Mouse (Mus musculus): ENCODE measurements at regions not wholly inside any gene's neighbourhood (a gene's known extent, or its start where the extent isn't known, plus 50 kb on each side); places are given as distances from the start of the nearest gene placed in this dataset.

DNA sequence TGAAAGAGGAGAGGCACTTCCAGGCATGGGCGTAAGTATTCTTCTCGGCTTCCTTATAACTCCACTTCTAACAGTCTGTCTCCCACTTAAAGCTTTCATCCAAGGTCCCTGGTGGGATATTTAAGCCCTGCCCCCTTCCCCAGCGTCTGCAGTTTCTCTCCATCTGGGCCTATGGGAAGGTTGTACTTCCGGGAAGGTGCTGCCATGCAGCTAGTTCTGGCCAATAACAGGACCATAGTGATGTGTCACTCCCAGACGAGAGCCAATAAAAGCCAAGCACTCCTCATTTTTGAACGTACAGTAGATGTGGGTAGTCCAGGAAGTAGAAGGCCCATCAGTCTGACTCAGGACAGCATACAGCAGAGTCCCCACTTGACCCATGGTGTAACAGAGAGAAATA, 121.0 kb downstream of the Drd1 start:
- Histone ChIP-seq H3K4me3 (ENCODE audit: low read depth, low read length) (no peak overlapping the region), H3K4me2 (replicated peaks; ENCODE audit: low read depth, low read length) (no peak overlapping the region), H3K27ac (ENCODE audit: low read depth, low read length) (no peak overlapping the region), H3K27me3 (ENCODE audit: control insufficient read depth, insufficient read depth, low read length) (no peaks in the 10 kb centered on the region), H3K36me3 (ENCODE audit: control insufficient read depth, insufficient read depth, low read length) (no peaks in the 10 kb centered on the region), H3K9me3 (ENCODE audit: control insufficient read depth, low read length) (no peaks in the 10 kb centered on the region), H3K4me1 (replicated peaks; ENCODE audit: control insufficient read depth, insufficient read depth, low read length) (no peaks in the 10 kb centered on the region), H3K9ac (ENCODE audit: low read depth, low read length) (no peak overlapping the region)
- ATAC-seq (ENCODE audit: low FRiP score) (no peak), DNase-seq (ENCODE audit: low spot score) (no peak)
- WGBS = 92% methylated on average over 6 of the region's 6 CpGs

DNA sequence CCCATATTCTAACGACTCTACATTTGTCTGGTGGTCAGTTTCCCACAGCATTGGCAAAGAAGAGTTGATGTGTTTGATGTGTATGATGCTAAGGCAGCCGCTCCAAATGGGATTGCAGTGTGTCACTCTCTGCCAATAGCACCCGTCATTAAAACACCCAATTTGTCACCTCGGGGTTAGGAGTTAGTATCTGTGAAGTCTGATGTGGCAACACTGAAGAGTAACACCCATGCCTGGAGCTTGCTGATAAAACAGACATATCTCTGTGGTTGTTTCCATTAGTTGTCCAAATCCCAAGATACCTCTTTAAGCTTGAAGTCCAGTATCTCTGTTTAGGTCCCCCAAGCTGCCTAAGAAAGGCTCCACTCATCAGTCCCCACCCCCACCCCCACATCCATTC, 129.4 kb downstream of the Drd1 start:
- Histone ChIP-seq H3K4me2 (replicated peaks; ENCODE audit: low read depth, low read length) (no peak overlapping the region), H3K4me1 (replicated peaks; ENCODE audit: control insufficient read depth, insufficient read depth, low read length) (no peaks in the 10 kb centered on the region), H3K4me3 (ENCODE audit: low read depth, low read length) (no peak overlapping the region), H3K9ac (ENCODE audit: low read depth, low read length) (no peak overlapping the region), H3K9me3 (ENCODE audit: control insufficient read depth, low read length) (no peaks in the 10 kb centered on the region), H3K27me3 (ENCODE audit: control insufficient read depth, insufficient read depth, low read length) (no peaks in the 10 kb centered on the region), H3K27ac (ENCODE audit: low read depth, low read length) (no peak overlapping the region), H3K36me3 (ENCODE audit: control insufficient read depth, insufficient read depth, low read length) (no peaks in the 10 kb centered on the region)
- no peak for DNase-seq (ENCODE audit: low spot score)
- no peak for ATAC-seq (ENCODE audit: low FRiP score)
- WGBS = 83% methylated on average over 4 of the region's 4 CpGs

DNA sequence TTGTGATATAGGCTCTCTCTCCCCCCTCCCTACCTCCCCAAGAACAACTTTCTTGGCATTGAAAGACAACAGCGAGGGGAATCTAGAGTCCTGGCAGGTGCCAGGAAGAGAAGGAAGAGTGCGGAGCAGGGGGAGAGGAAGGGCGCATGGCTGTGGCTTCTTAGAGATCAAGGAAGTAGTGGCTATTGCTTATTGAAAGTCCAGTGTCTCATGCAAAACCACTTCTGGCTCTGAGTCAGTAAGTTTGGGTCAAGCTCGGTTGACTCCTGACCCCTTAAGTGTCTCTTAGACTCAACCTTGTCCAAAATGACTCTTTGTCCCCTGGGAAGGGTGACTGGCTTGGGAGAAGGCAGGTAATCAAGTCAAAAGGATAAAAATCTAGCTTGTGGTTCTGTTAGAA, 131.1 kb downstream of the Drd1 start:
- Histone ChIP-seq H3K4me1 (replicated peaks; ENCODE audit: control insufficient read depth, insufficient read depth, low read length) (no peaks in the 10 kb centered on the region), H3K9ac (ENCODE audit: low read depth, low read length) (no peak overlapping the region), H3K4me3 (ENCODE audit: low read depth, low read length) (no peak overlapping the region), H3K4me2 (replicated peaks; ENCODE audit: low read depth, low read length) (no peak overlapping the region), H3K27me3 (ENCODE audit: control insufficient read depth, insufficient read depth, low read length) (no peaks in the 10 kb centered on the region), H3K27ac (ENCODE audit: low read depth, low read length) (no peak overlapping the region), H3K36me3 (ENCODE audit: control insufficient read depth, insufficient read depth, low read length) (no peaks in the 10 kb centered on the region), H3K9me3 (ENCODE audit: control insufficient read depth, low read length) (no peaks in the 10 kb centered on the region)
- DNase-seq (ENCODE audit: low spot score) = no peak
- WGBS = 93% methylated on average over 4 of the region's 4 CpGs
- no peak for ATAC-seq (ENCODE audit: low FRiP score)

DNA sequence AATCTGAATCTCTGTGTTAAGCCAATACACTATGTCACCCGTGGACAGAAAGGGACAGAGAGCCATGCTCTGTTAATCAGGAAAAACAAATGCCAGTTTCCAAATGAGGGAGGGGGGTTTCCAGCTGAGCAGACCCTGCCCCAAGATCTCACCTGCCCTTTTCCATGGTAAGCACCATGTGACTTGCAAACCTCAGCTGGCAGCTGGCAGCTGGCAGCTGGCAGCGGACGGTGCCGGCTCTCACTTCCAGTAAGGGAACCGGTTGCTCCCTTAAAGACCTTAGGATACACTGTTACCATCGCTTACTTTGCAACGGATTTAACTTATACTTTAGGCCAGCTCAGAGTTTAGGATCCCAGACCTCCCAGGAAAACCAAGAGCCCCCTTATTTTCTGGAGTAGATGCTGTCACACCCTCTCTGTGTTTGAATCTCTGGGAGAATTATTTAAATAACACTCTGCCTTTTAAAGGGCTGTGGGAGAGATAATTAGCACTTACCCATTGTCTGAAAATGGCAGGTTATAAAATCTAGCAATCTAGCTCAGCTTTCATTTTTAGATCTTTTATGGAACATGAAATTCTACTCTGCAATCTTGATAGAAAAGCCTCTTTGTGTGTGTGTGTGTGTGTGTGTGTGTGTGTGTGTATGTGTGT, 131.7 kb downstream of the Drd1 start:
- Histone ChIP-seq H3K4me2 (replicated peaks; ENCODE audit: low read depth, low read length) (no peak overlapping the region), H3K4me3 (ENCODE audit: low read depth, low read length) (no peak overlapping the region), H3K9me3 (ENCODE audit: control insufficient read depth, low read length) (no peaks in the 10 kb centered on the region), H3K9ac (ENCODE audit: low read depth, low read length) (no peak overlapping the region), H3K27me3 (ENCODE audit: control insufficient read depth, insufficient read depth, low read length) (no peaks in the 10 kb centered on the region), H3K36me3 (ENCODE audit: control insufficient read depth, insufficient read depth, low read length) (no peaks in the 10 kb centered on the region), H3K4me1 (replicated peaks; ENCODE audit: control insufficient read depth, insufficient read depth, low read length) (no peaks in the 10 kb centered on the region), H3K27ac (ENCODE audit: low read depth, low read length) (no peak overlapping the region)
- ATAC-seq (ENCODE audit: low FRiP score) (no peak), DNase-seq (ENCODE audit: low spot score) (no peak)
- 83% methylated on average over 7 of the region's 7 CpGs for WGBS

DNA sequence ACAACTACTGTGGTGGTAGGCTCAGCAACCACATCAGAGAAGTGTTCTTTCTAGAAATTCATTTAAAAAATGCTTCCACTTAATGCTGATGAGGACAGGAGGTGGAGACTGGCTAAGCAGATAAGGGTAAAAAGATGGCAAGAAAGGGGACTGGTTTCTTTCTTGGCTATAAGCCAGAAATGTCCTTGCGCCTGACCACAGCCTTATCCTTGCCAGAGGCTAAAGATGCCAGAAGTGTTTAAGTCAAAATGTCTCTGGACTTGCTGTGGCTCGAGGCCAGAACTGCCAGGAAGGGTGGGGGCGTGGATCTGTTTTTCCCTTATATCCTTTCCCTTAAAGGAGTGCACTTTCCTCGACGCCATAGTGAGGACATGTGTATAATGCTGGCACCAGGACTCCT, 133.7 kb downstream of the Drd1 start:
- 85% methylated on average over 5 of the region's 5 CpGs for WGBS
- no peak overlapping the region for H3K4me2 ChIP-seq (replicated peaks; ENCODE audit: low read depth, low read length)
- H3K4me3 ChIP-seq (ENCODE audit: low read depth, low read length) = no peak overlapping the region
- no peaks in the 10 kb centered on the region for H3K36me3 ChIP-seq (ENCODE audit: control insufficient read depth, insufficient read depth, low read length)
- H3K4me1 ChIP-seq (replicated peaks; ENCODE audit: control insufficient read depth, insufficient read depth, low read length) = no peaks in the 10 kb centered on the region
- DNase-seq (ENCODE audit: low spot score) (no peak), ATAC-seq (ENCODE audit: low FRiP score) (no peak)
- no peak overlapping the region for H3K9ac ChIP-seq (ENCODE audit: low read depth, low read length)
- no peak overlapping the region for H3K27ac ChIP-seq (ENCODE audit: low read depth, low read length)
- H3K27me3 ChIP-seq (ENCODE audit: control insufficient read depth, insufficient read depth, low read length) = no peaks in the 10 kb centered on the region
- H3K9me3 ChIP-seq (ENCODE audit: control insufficient read depth, low read length) = no peaks in the 10 kb centered on the region

DNA sequence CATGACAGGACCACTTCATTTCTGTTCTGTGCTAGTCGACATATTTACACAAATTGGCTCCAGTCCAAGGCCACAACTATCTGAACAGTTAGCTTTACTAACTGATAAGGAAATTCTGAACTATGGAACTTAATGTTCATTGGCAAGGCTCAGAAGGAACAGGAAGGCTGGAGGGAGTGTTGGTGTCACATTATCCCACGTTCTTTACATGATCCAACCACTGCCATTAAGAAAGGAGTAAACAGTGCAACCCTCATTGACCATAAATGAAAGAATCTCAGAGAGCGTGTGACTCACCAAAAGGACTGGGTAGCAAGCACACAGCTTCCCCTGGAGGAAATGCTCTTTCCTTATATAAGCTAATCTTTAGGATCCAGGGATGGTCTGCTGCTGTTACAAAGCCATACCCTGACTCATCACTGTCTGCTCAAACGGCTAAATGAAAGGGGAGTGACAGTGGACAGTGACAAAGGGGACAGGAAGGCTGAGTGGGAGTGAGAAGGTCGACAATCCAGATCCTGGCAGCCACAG, 135.6 kb downstream of the Drd1 start:
- Histone ChIP-seq H3K36me3 (ENCODE audit: control insufficient read depth, insufficient read depth, low read length) (no peaks in the 10 kb centered on the region), H3K27me3 (ENCODE audit: control insufficient read depth, insufficient read depth, low read length) (no peaks in the 10 kb centered on the region), H3K4me2 (replicated peaks; ENCODE audit: low read depth, low read length) (no peak overlapping the region), H3K9ac (ENCODE audit: low read depth, low read length) (no peak overlapping the region), H3K27ac (ENCODE audit: low read depth, low read length) (no peak overlapping the region), H3K4me3 (ENCODE audit: low read depth, low read length) (no peak overlapping the region), H3K4me1 (replicated peaks; ENCODE audit: control insufficient read depth, insufficient read depth, low read length) (no peaks in the 10 kb centered on the region), H3K9me3 (ENCODE audit: control insufficient read depth, low read length) (no peaks in the 10 kb centered on the region)
- WGBS = 64% methylated on average over 5 of the region's 5 CpGs
- no peak for ATAC-seq (ENCODE audit: low FRiP score)
- DNase-seq (ENCODE audit: low spot score) = no peak

DNA sequence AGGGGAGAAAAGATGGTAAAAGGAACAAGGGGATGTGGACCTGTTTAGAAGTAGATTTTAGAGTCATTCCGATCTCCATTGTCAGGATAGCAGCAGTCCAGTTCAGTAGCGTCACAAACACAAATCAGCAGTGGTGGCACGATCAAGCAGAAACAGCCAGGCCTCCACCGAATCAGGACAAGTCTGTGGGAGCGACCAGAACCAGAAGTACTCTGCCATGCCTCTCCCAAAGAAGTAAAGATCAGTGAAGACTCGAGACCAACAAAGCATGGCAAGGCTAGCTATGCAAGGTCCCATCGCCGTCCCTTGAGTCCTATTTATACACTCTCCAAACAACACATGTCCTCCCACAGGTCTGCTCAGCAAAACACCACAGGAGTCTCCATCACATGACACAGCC, 140.0 kb downstream of the Drd1 start:
- no peaks in the 10 kb centered on the region for H3K9me3 ChIP-seq (ENCODE audit: control insufficient read depth, low read length)
- DNase-seq (ENCODE audit: low spot score) (no peak), ATAC-seq (ENCODE audit: low FRiP score) (no peak)
- H3K36me3 ChIP-seq (ENCODE audit: control insufficient read depth, insufficient read depth, low read length) = no peaks in the 10 kb centered on the region
- H3K4me3 ChIP-seq (ENCODE audit: low read depth, low read length) = no peak overlapping the region
- H3K27me3 ChIP-seq (ENCODE audit: control insufficient read depth, insufficient read depth, low read length) = no peaks in the 10 kb centered on the region
- 88% methylated on average over 8 of the region's 8 CpGs for WGBS
- H3K9ac ChIP-seq (ENCODE audit: low read depth, low read length) = no peak overlapping the region
- H3K27ac ChIP-seq (ENCODE audit: low read depth, low read length) = no peak overlapping the region
- H3K4me2 ChIP-seq (replicated peaks; ENCODE audit: low read depth, low read length) = no peak overlapping the region
- H3K4me1 ChIP-seq (replicated peaks; ENCODE audit: control insufficient read depth, insufficient read depth, low read length) = no peaks in the 10 kb centered on the region

DNA sequence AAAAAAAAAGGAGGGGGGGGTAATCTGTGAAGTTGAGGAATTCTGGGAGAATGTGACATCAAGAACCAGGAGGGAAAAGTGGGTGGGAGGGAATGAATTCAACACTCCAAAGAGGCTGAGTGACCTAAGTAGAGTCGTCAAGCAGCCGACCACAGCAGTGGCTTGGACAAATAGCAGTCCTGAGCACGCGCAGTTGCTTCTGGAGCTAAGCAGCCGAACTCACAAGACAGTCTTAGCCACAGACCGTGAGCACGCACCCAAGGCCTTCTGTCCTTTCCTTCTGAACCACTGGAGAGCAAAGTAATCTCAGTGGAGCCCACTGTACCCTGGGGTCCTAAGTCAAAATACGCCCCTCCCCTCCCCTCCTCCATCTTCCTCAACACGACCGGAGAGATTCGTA, 141.1 kb downstream of the Drd1 start:
- ATAC-seq (ENCODE audit: low FRiP score) (no peak), DNase-seq (ENCODE audit: low spot score) (no peak)
- Histone ChIP-seq H3K9me3 (ENCODE audit: control insufficient read depth, low read length) (no peaks in the 10 kb centered on the region), H3K4me1 (replicated peaks; ENCODE audit: control insufficient read depth, insufficient read depth, low read length) (no peaks in the 10 kb centered on the region), H3K4me2 (replicated peaks; ENCODE audit: low read depth, low read length) (no peak overlapping the region), H3K4me3 (ENCODE audit: low read depth, low read length) (no peak overlapping the region), H3K27ac (ENCODE audit: low read depth, low read length) (no peak overlapping the region), H3K36me3 (ENCODE audit: control insufficient read depth, insufficient read depth, low read length) (no peaks in the 10 kb centered on the region), H3K27me3 (ENCODE audit: control insufficient read depth, insufficient read depth, low read length) (no peaks in the 10 kb centered on the region), H3K9ac (ENCODE audit: low read depth, low read length) (no peak overlapping the region)
- 82% methylated on average over 11 of the region's 11 CpGs for WGBS

DNA sequence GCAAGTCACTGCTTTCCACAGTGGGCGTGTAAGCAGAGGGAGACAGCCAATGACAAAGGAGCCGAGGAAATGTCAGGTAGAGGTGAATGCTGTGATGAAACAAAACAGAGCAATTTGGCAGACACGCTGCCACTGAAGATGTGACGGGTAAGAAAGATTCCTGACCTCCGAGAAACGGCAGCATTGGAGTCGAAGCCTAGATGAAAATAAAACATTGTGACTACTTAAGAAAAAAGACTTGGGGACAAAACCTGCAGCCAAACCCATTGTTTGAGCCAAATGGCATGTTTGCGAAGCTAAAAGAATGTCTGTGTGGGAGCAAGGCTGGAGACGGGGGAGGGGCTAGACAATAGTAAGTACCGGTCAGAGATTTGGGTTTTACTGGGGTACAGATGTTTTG, 142.0 kb downstream of the Drd1 start:
- 62% methylated on average over 10 of the region's 10 CpGs for WGBS
- no peaks in the 10 kb centered on the region for H3K9me3 ChIP-seq (ENCODE audit: control insufficient read depth, low read length)
- no peak overlapping the region for H3K27ac ChIP-seq (ENCODE audit: low read depth, low read length)
- DNase-seq (ENCODE audit: low spot score) (no peak), ATAC-seq (ENCODE audit: low FRiP score) (no peak)
- no peaks in the 10 kb centered on the region for H3K36me3 ChIP-seq (ENCODE audit: control insufficient read depth, insufficient read depth, low read length)
- no peaks in the 10 kb centered on the region for H3K27me3 ChIP-seq (ENCODE audit: control insufficient read depth, insufficient read depth, low read length)
- no peak overlapping the region for H3K4me3 ChIP-seq (ENCODE audit: low read depth, low read length)
- no peaks in the 10 kb centered on the region for H3K4me1 ChIP-seq (replicated peaks; ENCODE audit: control insufficient read depth, insufficient read depth, low read length)
- H3K4me2 ChIP-seq (replicated peaks; ENCODE audit: low read depth, low read length) = no peak overlapping the region
- H3K9ac ChIP-seq (ENCODE audit: low read depth, low read length) = no peak overlapping the region
